Mouse (Mus musculus) hindbrain, postnatal 0 days (tissue): ENCODE data around the gene Vav1. TPM values are rescaled to one million over a fixed set of nuclear protein-coding genes. Genes with fewer than 3 reads are reported as not detected.

ENCODE experiments used
- ATAC-seq: fragments of 200-750 bp; cut with Nextera tagmentation; 2 replicates; pipeline ENCODE4 v1.8.0; 2017; ENCODE audit warnings: mild to moderate bottlenecking, moderate TSS enrichment, moderate library complexity
- DNase-seq: peaks from one replicate; pipeline ENCODE4 v3.0.0-alpha.2; 2015; ENCODE audit warnings: low spot score
- H3K27ac ChIP-seq: fragments of 300-500 bp; sonication (generic); 2 replicates; pipeline ENCODE4 v1.5.1; 2014; ENCODE audit warnings: mild to moderate bottlenecking
- H3K27me3 ChIP-seq: fragments of 300-500 bp; sonication (generic); 2 replicates; pipeline ENCODE4 v1.6.1; 2014; ENCODE audit warnings: low read length, mixed read lengths; ENCODE audit not compliant: insufficient read depth
- H3K36me3 ChIP-seq: fragments of 300-500 bp; sonication (generic); 2 replicates; pipeline ENCODE4 v1.6.1; 2014; ENCODE audit warnings: low read length, mixed read lengths; ENCODE audit not compliant: insufficient read depth
- H3K4me1 ChIP-seq: fragments of 300-500 bp; sonication (generic); 2 replicates; pipeline ENCODE4 v1.6.1; 2014; ENCODE audit warnings: antibody characterized with exemption, low read length, mixed read lengths; ENCODE audit not compliant: insufficient read depth
- H3K4me2 ChIP-seq: fragments of 300-500 bp; sonication (generic); 2 replicates; pipeline ENCODE4 v1.6.1; 2014; ENCODE audit warnings: low read depth, mild to moderate bottlenecking, low read length, moderate library complexity, mixed read lengths
- H3K4me3 ChIP-seq: fragments of 300-500 bp; sonication (generic); 2 replicates; pipeline ENCODE4 v1.5.1; 2014; ENCODE audit warnings: low read length
- H3K9ac ChIP-seq: fragments of 300-500 bp; sonication (generic); replicated peaks from 2 replicates; pipeline ENCODE4 v1.6.1; 2014; ENCODE audit warnings: mild to moderate bottlenecking, low read length, moderate library complexity, mixed read lengths
- H3K9me3 ChIP-seq: fragments of 300-500 bp; sonication (generic); 2 replicates; pipeline ENCODE4 v1.6.1; 2016; ENCODE audit warnings: low read length, mixed read lengths
- CTCF ChIP-seq: IDR thresholded peaks from 2 replicates; pipeline ENCODE4 v1.5.1; 2016; ENCODE audit warnings: antibody characterized with exemption, control low read depth, low read depth
- WGBS: fragments of 180-500 bp; shearing (Covaris S2); extraction: QIAGEN DNeasy Blood & Tissue Kit; methylation state at CpG from one replicate; pipeline ENCODE4 v1.1.7; 2014; 5-methylcytosine and 5-hydroxymethylcytosine counted together
- polyA plus RNA-seq: library from polyadenylated mRNA; unstranded; fragments of >200 nt; fragmentation: Nextera tagmentation; extraction: Ambion mirVana; gene quantifications from 2 replicates; pipeline ENCODE4 v1.2.1, GENCODE M21; 2015
- total RNA-seq: library from RNA; depleted of rRNA; stranded (reverse); fragments of >200 nt; gene quantifications from 2 replicates; pipeline ENCODE4 v1.2.3, GENCODE M21; 2014

The Vav1 gene
- total and polyA plus RNA-seq, 2 experiments from 2014 or later: 2.5 TPM

DNA sequence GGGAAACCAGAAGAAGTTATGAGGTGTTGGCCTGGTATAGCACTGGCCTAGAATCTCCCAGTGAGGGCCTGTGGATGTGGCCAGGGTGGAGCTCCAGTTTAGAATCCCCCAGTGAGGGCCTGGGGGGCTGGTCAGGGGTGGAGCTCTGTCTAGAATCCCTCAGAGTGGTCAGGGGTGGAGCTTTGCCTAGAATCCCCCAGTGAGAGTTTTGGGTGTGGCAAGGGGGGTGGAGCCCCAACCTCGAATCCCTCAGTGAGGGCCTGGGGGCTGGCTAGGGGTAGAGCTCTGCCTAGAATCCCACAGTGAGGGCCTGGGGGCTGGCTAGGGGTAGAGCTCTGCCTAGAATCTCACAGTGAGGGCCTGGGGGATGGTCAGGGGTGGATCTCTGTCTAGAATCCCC, 17.1 kb upstream of the Vav1 start:
- DNase-seq (no peak), ATAC-seq (0 out of 2 replicates have a peak, but pooled peaks have one; percentile 22)
- no peaks in the 10 kb centered on the region for H3K36me3 ChIP-seq
- H3K9me3 ChIP-seq: no peaks in the 10 kb centered on the region
- no peak overlapping the region for H3K27ac ChIP-seq
- H3K9ac ChIP-seq: no peak overlapping the region
- no peak overlapping the region for H3K4me3 ChIP-seq
- no peaks in the 10 kb centered on the region for H3K27me3 ChIP-seq
- no peaks in the 10 kb centered on the region for H3K4me1 ChIP-seq
- no peak overlapping the region for H3K4me2 ChIP-seq
- 47% methylated on average over 1 of the region's 1 CpGs for WGBS
- no peak for TF ChIP-seq CTCF

DNA sequence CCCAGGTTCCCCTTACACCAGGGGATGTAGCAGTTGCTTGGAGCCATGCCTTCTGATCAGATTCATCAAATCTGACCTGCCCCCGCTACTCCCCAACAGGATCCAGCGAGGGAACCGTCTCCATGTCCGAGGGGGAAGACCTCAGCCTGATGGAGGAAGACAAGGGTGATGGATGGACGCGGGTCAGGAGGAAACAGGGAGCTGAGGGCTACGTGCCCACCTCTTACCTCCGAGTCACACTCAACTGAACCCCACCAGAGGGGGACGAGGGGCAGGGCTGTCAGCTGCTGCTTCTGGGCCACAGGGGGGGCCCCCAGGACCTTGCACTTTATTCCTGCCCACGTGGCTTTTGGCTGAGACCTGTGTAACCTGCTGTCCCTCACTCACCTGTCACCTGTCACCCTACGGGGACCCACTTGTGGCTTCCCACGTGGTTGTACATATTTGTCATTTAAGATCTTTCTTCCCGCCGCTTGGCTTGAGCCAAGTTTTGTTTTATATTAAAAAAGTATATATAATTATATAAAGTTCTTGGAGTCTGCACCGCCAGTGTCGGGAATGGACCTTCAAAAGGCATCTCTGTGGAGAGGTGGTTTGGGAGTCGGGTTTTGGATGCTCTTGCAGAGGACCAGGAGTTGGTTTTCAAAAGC, 15.9 kb upstream of the Vav1 start:
- TF ChIP-seq CTCF: no peak
- H3K27ac ChIP-seq: no peak overlapping the region
- H3K27me3 ChIP-seq: no peaks in the 10 kb centered on the region
- H3K36me3 ChIP-seq: no peaks in the 10 kb centered on the region
- no peaks in the 10 kb centered on the region for H3K4me1 ChIP-seq
- ATAC-seq (no peak), DNase-seq (no peak)
- no peak overlapping the region for H3K9ac ChIP-seq
- 93% methylated on average over 17 of the region's 17 CpGs for WGBS
- no peak overlapping the region for H3K4me3 ChIP-seq
- H3K4me2 ChIP-seq: no peak overlapping the region
- no peaks in the 10 kb centered on the region for H3K9me3 ChIP-seq

DNA sequence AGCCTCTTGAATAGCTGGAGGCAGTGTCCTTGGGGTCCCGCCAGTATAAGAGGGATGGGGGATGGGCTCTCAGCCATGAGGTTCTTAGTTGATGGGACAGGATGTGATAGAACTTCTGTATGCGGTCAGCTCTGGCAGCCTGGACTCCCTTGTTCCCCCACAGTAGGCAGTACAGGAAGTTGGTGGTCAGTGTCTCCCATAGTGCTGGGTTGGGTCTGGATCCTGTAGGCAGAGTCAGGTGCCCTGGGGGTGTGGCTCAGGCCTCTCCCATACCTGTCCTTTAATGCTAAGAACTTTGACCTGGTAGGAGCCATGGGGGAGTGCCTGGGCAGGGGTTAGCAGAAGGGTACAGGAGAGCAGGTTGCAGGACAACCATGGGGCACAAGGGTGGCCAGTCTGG, 14.7 kb upstream of the Vav1 start:
- Histone ChIP-seq H3K27me3 (no peaks in the 10 kb centered on the region), H3K4me3 (no peak overlapping the region), H3K9me3 (no peaks in the 10 kb centered on the region), H3K4me2 (no peak overlapping the region), H3K27ac (no peak overlapping the region), H3K4me1 (no peaks in the 10 kb centered on the region), H3K9ac (no peak overlapping the region), H3K36me3 (no peaks in the 10 kb centered on the region)
- ATAC-seq: 0 out of 2 replicates have a peak, but pooled peaks have one; percentile 10
- no peak for DNase-seq
- WGBS: 88% methylated on average over 2 of the region's 2 CpGs
- no peak for TF ChIP-seq CTCF

DNA sequence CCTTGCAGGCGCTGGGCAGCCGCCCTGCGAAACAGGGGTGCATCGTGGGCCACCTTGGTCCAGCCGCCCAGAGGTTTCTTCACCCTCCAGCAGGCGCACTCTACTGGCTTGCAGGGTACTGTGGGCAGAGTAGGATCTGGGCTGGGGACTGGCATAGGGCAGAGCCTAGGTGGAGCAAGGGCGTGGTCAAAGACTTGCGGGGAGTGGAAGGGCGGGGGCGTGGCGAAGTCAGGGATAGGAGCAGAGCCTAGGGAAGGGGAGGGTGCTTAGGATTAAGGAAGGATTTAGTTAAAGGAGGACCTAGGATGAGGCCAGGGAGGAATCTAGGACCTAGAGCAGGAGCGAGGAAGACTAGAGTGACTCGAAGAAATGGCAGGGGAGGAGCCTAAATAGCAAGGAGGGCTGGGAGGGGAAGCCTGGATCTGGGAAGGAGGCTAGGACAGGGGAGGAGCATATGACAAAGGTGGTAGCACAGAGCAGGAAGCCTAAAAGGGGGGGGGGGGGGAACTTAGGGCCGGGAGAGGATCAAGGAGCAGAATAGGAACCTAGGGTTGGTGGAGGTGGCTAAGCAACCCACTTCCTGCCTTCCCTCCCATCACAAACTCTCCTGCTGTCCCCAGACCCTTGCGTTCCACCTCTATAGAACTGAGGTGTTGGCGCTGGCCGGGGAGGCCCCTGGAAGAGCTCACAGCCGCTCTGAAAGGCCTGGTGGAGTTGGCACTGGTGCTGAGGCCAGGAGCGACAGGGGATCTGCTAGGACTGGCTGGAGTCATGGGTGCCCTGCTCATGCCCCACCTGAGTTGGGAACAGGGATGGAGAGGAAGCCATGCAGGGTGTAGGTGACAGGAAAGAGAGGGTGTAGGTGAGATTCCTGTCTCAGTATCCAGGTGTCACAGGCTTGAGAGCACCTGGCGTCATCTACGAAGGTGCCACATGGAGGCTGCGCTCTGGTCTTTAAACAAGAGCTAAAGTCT, 13.6 kb upstream of the Vav1 start:
- WGBS: 30% methylated on average over 21 of the region's 22 CpGs

DNA sequence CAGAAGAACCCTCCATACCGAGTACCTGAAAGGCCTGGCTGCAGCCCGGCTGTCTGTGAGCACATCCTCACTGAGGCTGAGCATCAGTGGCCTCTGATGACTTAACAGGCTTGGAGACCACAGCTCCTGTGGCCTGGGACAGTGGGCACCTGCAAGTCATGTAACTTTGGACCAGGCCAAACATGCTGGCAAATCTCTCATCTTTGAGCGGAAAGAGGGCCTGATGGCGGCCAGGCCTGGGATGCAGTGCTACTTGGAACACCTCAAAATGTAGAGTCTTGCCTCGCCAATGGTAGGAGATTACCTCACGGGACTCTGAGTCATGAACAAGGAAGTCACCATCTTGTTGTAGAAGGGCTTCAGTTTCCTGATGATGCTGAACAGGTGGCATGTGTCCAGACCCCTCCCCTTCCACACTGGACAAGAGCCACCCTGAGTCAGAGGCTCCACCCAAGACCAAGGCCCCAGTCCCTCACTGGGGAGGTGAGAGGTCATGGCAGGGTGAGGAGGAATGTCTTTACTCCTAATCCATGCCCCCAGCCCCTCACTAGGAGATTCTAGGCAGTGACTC, 11.3 kb upstream of the Vav1 start:
- ATAC-seq (no peak), DNase-seq (no peak)
- Histone ChIP-seq H3K4me1 (no peaks in the 10 kb centered on the region), H3K9ac (no peak overlapping the region), H3K4me3 (no peak overlapping the region), H3K4me2 (no peak overlapping the region), H3K27ac (no peak overlapping the region), H3K36me3 (no peaks in the 10 kb centered on the region), H3K27me3 (no peaks in the 10 kb centered on the region), H3K9me3 (no peaks in the 10 kb centered on the region)
- 85% methylated on average over 6 of the region's 6 CpGs for WGBS
- TF ChIP-seq CTCF: no peak

More for the DNA sequence above, 13.6 kb upstream of the Vav1 start:
- Histone ChIP-seq H3K4me3 (no peak overlapping the region), H3K27ac (no peak overlapping the region), H3K9ac (no peak overlapping the region), H3K4me2 (no peak overlapping the region), H3K27me3 (no peaks in the 10 kb centered on the region), H3K36me3 (no peaks in the 10 kb centered on the region), H3K4me1 (no peaks in the 10 kb centered on the region), H3K9me3 (no peaks in the 10 kb centered on the region)
- ATAC-seq: peak; percentile 38; the same call in 1 of the 2 replicates
- no peak for DNase-seq
- TF ChIP-seq CTCF: no peak

DNA sequence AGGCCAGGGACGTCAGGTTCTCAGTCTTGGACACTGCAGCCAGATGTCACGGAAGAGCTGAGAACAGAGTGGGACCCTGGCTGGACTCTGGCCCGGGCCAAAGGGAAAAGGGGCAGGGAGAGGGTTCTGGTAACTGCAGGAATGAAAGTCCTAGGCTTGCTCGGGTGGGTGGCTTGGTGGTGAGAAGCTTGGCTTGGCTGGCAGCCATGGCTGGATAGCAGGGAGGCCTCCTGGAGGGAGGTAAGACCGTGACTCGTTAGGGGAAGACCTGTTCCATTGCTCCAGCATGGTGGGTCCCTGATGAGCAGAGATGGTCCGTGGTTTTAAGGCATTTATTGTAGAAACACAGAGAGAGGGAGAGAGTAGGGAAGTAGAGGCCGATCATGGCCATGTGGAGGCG, 7.6 kb upstream of the Vav1 start:
- DNase-seq: no peak
- Histone ChIP-seq H3K27me3 (no peaks in the 10 kb centered on the region), H3K4me2 (no peak overlapping the region), H3K4me1 (peaks cover 10% of the 10 kb centered on the region), H3K9ac (no peak overlapping the region), H3K27ac (no peak overlapping the region), H3K36me3 (no peaks in the 10 kb centered on the region), H3K9me3 (no peaks in the 10 kb centered on the region), H3K4me3 (no peak overlapping the region)
- WGBS: 55% methylated on average over 8 of the region's 9 CpGs
- no peak for ATAC-seq
- TF ChIP-seq CTCF: no peak
